Mouse (Mus musculus): ENCODE measurements around the gene Syn3.
"Not testable (repeated sequence)": the region's sequence is repeated elsewhere in the genome, so short reads cannot be mapped to it uniquely, and the experiment has no call there.

Syn3 gene

GRCm38 (mm10) chr10:86468612-86469546 is 29.8 kb downstream of the Syn3 start:
- DNase-seq (ENCODE audit: low spot score in 2 of 2): no peak

- peak in 1 of 2 experiments; percentile 85 for DNase-seq (ENCODE audit: low spot score in 2 of 2)
Observed at GRCm38 (mm10) chr10:86463538-86464199, 35.0 kb downstream of the Syn3 start.

GRCm38 (mm10) chr10:86459643-86460042 is 39.1 kb downstream of the Syn3 start:
- no peak for DNase-seq (ENCODE audit: low spot score in 2 of 2)

- DNase-seq (ENCODE audit: low spot score in 2 of 2): peak in 1 of 2 experiments; percentile 43
Observed at GRCm38 (mm10) chr10:86457665-86458209, 41.0 kb downstream of the Syn3 start.

GRCm38 (mm10) chr10:86457195-86457594 is 41.5 kb downstream of the Syn3 start:
- DNase-seq (ENCODE audit: low spot score in 2 of 2): peak in 1 of 2 experiments; percentile 30

- DNase-seq (ENCODE audit: low spot score in 2 of 2): no peak
Observed at GRCm38 (mm10) chr10:86455296-86456055, 43.2 kb downstream of the Syn3 start.

GRCm38 (mm10) chr10:86452326-86452995 is 46.2 kb downstream of the Syn3 start:
- peak; percentile 11 to 65 for DNase-seq (ENCODE audit: low spot score in 2 of 2)

- no peak for DNase-seq (ENCODE audit: low spot score in 2 of 2)
Observed at GRCm38 (mm10) chr10:86451294-86451693, 47.4 kb downstream of the Syn3 start.

GRCm38 (mm10) chr10:86446649-86447048 is 52.0 kb downstream of the Syn3 start:
- DNase-seq (ENCODE audit: low spot score in 2 of 2): no peak

GRCm38 (mm10) chr10:86445207-86445606 is 53.5 kb downstream of the Syn3 start:
- DNase-seq (ENCODE audit: low spot score in 2 of 2): no peak

- no peak for DNase-seq (ENCODE audit: low spot score in 2 of 2)
Observed at GRCm38 (mm10) chr10:86444665-86445064, 54.0 kb downstream of the Syn3 start.

- no peak for DNase-seq (ENCODE audit: low spot score in 2 of 2)
Observed at GRCm38 (mm10) chr10:86441765-86442164, 56.9 kb downstream of the Syn3 start.

GRCm38 (mm10) chr10:86439640-86440039 is 59.1 kb downstream of the Syn3 start:
- DNase-seq (ENCODE audit: low spot score in 2 of 2): peak in 1 of 2 experiments; percentile 20

- no peak for DNase-seq (ENCODE audit: low spot score in 2 of 2)
Observed at GRCm38 (mm10) chr10:86437294-86437693, 61.4 kb downstream of the Syn3 start.

- DNase-seq (ENCODE audit: low spot score in 2 of 2): not testable (repeated sequence)
Observed at GRCm38 (mm10) chr10:86435006-86435405, 63.7 kb downstream of the Syn3 start.

- no peak for DNase-seq (ENCODE audit: low spot score in 2 of 2)
Observed at GRCm38 (mm10) chr10:86429651-86430050, 69.0 kb downstream of the Syn3 start.

GRCm38 (mm10) chr10:86427956-86428355 is 70.7 kb downstream of the Syn3 start:
- no peak for DNase-seq (ENCODE audit: low spot score in 2 of 2)

GRCm38 (mm10) chr10:86425690-86426530 is 72.8 kb downstream of the Syn3 start:
- DNase-seq (ENCODE audit: low spot score in 2 of 2): peak in 1 of 2 experiments; percentile 16

- DNase-seq (ENCODE audit: low spot score in 2 of 2): no peak
Observed at GRCm38 (mm10) chr10:86421731-86422370, 76.8 kb downstream of the Syn3 start.

GRCm38 (mm10) chr10:86418931-86419330 is 79.8 kb downstream of the Syn3 start:
- DNase-seq (ENCODE audit: low spot score in 2 of 2): no peak
